Mouse (Mus musculus) megakaryocyte, embryonic 14.5 days (primary cell): ENCODE results near the gene 3110082J24Rik. TPM values are rescaled to one million over a fixed set of nuclear protein-coding genes. Genes with fewer than 3 reads are reported as not detected.

Experiments used
- H3K27me3 ChIP-seq: replicated peaks from 2 replicates; pipeline ENCODE3; 2012; ENCODE audit warnings: inconsistent platforms
- H3K36me3 ChIP-seq: replicated peaks from 2 replicates; pipeline ENCODE3; 2012; ENCODE audit warnings: low read length, inconsistent platforms, mixed read lengths
- H3K4me1 ChIP-seq: 2 replicates; pipeline ENCODE4 v1.6.1; 2012; ENCODE audit warnings: inconsistent platforms
- H3K4me3 ChIP-seq: replicated peaks from 2 replicates; pipeline ENCODE3; 2012; ENCODE audit warnings: moderate library complexity, mild to moderate bottlenecking, inconsistent platforms
- H3K9me3 ChIP-seq: 2 replicates; pipeline ENCODE4 v1.6.1; 2012; ENCODE audit warnings: inconsistent platforms
- FLI1 ChIP-seq: IDR thresholded peaks from 2 replicates; pipeline ENCODE4 v1.6.1; 2012; ENCODE audit warnings: low read length, inconsistent platforms, mixed read lengths
- GATA1 ChIP-seq: IDR thresholded peaks from 3 replicates; pipeline ENCODE4 v1.6.1; 2012; ENCODE audit warnings: mixed read lengths, low read length, inconsistent platforms, borderline replicate concordance
- polyA plus RNA-seq: library from polyadenylated mRNA; stranded (reverse); fragments of >175 nt; gene quantifications from 2 replicates; pipeline ENCODE4 v1.2.3, GENCODE M21; 2012; ENCODE audit warnings: low replicate concordance; ENCODE audit not compliant: insufficient read depth

Gene 3110082J24Rik
- polyA plus RNA-seq, 1 experiment, result not detected

DNA sequence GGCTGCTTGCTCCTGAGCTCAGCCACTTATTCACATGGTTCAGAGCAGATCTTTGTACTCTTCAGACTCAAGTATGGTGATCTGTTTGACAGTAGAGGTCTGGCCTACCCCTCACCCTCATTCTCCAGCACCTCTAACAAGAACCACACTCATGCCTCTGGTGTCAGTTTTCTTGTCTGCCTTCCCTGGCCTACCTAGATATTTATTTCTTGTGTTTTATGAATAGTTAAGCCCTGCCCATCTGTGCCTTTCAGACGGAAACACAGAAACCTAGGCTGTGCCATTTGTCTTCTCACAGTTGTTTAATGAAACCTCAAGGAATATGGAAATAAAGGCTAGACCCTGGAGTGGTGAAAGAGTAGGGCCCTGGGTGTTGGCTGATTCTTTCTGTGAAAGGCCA is 12.1 kb upstream of the 3110082J24Rik start:
- no peak for TF ChIP-seq GATA1
- no peak for TF ChIP-seq FLI1
- peaks cover 30% of the 10 kb centered on the region for H3K27me3 ChIP-seq
- H3K4me1 ChIP-seq, result peaks cover 17% of the 10 kb centered on the region
- H3K4me3 ChIP-seq, result no peak overlapping the region
- H3K36me3 ChIP-seq, result peaks cover 69% of the 10 kb centered on the region
- H3K9me3 ChIP-seq, result no peaks in the 10 kb centered on the region

DNA sequence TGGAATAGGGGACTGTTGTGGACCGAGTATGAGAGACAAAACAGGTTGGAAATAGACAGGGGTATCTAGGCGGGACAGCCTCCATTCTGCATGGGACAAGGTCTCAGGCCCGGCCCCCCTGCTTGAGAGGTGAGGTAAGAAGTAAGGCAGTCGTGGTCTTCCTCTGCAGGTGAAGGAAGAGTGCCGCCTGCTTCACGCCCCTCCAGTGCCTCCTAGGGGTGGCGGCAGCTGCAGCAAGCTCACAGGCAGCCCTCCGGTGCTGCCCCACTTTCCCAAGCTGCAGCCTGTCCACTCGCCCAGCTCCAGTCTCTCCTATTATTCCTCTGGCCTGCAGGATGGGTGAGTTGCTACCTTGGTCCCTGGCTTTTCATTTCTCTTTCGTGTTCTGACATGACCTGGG is 9.8 kb upstream of the 3110082J24Rik start:
- H3K36me3 ChIP-seq, result peaks cover 46% of the 10 kb centered on the region
- no peaks in the 10 kb centered on the region for H3K9me3 ChIP-seq
- H3K27me3 ChIP-seq, result peaks cover 53% of the 10 kb centered on the region

GRCm38 (mm10) chr5:30114761-30115140 is 8.9 kb upstream of the 3110082J24Rik start:
- TF ChIP-seq FLI1 (no peak), GATA1 (no peak)
- Histone ChIP-seq H3K4me3 (peak overlapping the region; percentile 94), H3K36me3 (peaks cover 36% of the 10 kb centered on the region), H3K27me3 (peaks cover 63% of the 10 kb centered on the region), H3K9me3 (no peaks in the 10 kb centered on the region), H3K4me1 (peaks cover 32% of the 10 kb centered on the region)

More for the DNA sequence above, 9.8 kb upstream of the 3110082J24Rik start:
- TF ChIP-seq GATA1 (no peak), FLI1 (no peak)
- Histone ChIP-seq H3K4me1 (peaks cover 29% of the 10 kb centered on the region), H3K4me3 (no peak overlapping the region)

DNA sequence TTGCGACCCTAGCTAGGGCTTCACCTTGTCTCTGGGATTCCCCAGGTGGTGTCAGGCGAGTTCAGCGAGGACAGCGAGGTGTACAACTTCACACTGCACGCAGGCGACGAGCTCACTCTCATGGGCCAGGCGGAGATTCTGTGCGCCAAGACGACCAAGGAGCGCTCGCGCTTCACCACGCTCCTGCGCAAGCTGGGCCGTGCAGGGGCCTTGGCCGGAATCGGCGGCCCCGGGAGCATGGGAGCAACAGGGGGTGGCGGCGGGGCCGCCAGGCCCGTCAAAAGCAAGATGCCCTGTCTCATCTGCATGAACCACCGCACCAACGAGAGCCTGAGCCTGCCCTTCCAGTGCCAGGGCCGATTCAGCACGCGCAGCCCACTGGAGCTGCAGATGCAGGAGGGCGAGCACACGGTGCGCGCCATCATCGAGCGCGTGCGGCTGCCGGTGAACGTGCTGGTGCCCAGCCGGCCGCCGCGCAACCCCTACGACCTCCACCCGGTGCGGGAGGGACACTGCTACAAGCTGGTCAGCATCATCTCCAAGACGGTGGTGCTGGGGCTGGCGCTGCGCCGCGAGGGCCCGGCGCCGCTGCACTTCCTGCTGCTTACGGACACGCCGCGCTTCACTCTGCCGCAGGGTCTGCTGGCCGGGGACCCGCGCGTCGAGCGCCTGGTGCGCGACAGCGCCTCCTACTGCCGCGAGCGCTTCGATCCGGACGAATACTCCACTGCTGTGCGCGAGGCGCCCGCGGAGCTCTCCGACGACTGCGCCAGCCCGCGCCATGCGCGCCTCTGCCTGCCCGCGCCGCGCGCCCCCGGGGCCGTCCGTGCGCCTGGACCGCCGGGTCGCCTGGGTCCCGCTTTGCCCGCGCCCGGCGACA is 8.2 kb upstream of the 3110082J24Rik start:
- Histone ChIP-seq H3K4me1 (peaks cover 32% of the 10 kb centered on the region), H3K9me3 (no peaks in the 10 kb centered on the region), H3K4me3 (peak overlapping the region; percentile 94), H3K27me3 (peaks cover 68% of the 10 kb centered on the region), H3K36me3 (peaks cover 30% of the 10 kb centered on the region)
- TF ChIP-seq FLI1 (no peak), GATA1 (no peak)

DNA sequence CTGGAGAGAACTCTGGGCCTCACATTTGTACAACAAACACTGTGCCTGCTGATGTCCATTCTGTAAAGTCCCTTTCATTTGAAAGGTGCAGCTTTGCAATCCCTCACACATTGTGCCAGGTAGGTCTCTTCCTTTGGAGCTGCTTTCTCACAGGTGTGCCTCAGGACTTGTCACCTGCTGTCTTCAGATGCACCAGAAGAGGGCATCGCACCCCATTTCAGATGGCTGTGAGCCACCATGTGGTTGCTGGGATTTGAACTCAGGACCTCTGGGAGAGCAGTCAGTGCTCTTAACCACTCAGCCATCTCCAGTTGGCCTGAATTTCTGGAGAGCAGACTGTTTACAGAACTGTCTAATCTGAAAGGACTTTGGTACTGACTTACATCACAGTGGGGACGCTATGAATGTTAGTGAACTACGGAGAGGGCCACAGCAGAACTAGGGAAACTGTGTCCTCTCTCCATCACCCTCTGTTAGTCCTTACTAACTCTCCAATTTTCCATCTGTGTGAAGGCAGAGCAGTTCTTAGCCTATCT is 6.7 kb upstream of the 3110082J24Rik start:
- H3K36me3 ChIP-seq, result peaks cover 15% of the 10 kb centered on the region
- peaks cover 35% of the 10 kb centered on the region for H3K4me1 ChIP-seq
- H3K27me3 ChIP-seq, result peaks cover 82% of the 10 kb centered on the region
- H3K4me3 ChIP-seq, result no peak overlapping the region
- no peaks in the 10 kb centered on the region for H3K9me3 ChIP-seq
- TF ChIP-seq GATA1 (no peak), FLI1 (no peak)

DNA sequence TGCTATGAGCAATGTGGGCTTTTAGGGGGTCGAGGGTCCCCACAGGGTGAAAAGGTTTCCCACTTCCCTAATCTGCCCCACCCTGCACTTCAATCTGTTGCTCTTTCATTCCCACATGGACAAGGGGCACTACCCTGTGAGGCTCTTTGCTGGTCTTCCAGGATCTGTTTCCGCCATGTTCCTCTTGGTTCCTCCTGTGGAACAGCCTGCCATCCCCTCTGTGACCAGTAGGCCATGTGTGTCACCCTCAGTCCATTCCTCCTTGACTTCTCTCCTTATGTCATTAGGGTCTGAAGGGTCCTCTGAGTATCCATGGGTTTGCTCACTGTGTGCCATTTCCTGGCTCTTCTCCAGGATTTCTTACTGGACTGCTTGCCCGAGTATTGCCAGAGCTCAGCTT is 5.9 kb upstream of the 3110082J24Rik start:
- H3K27me3 ChIP-seq, result peaks cover 90% of the 10 kb centered on the region
- H3K4me3 ChIP-seq, result peak overlapping the region; percentile 84
- peaks cover 37% of the 10 kb centered on the region for H3K4me1 ChIP-seq
- peaks cover 7% of the 10 kb centered on the region for H3K36me3 ChIP-seq
- H3K9me3 ChIP-seq, result no peaks in the 10 kb centered on the region
- TF ChIP-seq GATA1 (no peak), FLI1 (no peak)

DNA sequence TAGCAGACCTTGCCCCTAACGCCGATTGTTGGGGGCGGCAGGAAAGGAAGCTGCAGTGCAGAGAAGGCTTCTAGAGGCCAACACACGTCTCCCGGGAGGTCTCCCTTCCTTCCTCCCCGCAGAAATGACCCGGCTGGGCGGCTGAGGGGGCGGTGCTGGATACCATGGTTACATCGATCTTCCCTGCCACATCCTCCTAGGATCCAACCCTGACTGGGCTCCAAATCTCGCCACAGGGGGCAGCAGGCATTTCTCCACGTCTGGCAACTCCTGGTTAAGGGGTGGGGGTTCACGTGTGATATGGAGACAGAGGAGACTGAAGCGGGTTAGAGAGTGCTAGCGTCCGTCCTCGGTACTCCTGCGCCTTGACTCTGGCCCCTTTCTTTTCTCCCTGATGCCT is 5.2 kb upstream of the 3110082J24Rik start:
- Histone ChIP-seq H3K4me1 (peaks cover 40% of the 10 kb centered on the region), H3K4me3 (peak overlapping the region; percentile 84), H3K27me3 (peaks cover 95% of the 10 kb centered on the region), H3K36me3 (peaks cover under 1% of the 10 kb centered on the region), H3K9me3 (no peaks in the 10 kb centered on the region)
- TF ChIP-seq GATA1 (no peak), FLI1 (no peak)

DNA sequence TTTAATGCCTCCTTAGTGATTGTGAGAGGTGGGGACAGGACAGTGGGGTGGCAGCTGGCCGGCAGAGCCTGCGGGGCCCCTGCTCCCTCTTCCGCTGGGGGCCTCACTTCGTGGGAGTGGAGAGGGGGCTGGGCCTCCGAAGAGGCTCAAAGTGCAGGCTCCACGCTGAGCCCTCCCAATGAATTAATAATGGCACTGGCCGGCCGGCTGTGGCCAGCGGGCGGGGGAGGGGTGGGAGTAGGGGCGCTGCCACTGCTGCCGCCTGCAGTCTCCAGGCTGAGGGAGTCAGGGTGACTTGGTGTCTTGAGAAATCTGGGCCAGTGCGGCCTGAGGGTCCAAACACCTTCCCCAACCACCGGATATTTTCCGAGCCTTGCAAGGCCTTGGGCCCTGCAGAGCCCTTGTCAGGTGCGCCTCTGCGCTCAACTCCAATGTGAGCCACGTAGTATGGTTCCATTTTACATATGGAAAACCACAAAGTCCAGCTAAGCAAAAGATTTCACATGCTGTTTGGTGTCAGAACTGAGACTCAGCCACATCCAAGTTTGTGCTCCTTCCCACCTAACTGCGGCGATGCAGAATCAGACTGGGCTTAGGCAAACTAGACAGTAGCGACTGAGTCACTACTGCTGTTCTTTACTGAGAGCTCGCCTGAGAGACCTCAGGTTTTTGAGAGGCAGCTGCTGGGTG is 4.6 kb upstream of the 3110082J24Rik start:
- Histone ChIP-seq H3K27me3 (peaks cover 95% of the 10 kb centered on the region), H3K4me1 (peaks cover 46% of the 10 kb centered on the region), H3K4me3 (no peak overlapping the region), H3K9me3 (no peaks in the 10 kb centered on the region), H3K36me3 (no peaks in the 10 kb centered on the region)
- TF ChIP-seq FLI1 (no peak), GATA1 (no peak)

DNA sequence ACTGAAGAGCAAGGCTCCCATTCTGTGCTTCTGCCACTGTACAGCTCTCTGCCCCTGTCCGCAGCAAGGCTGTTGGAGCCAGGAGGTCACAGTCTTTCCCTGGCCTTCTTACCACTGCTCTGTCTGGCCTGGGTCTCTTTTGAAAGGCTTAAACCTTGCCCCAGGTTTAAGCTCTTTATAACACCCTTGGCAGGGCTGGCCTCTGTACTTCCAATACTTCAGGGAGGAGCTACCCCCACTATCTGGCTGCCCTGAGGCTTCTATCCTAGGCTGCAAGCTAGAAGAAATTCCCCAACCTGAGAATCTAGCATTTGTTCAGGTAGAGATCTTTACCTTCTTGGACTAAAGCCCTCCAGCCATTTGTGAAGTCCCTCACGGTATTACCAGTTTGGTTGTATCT is 4.0 kb upstream of the 3110082J24Rik start:
- Histone ChIP-seq H3K36me3 (no peaks in the 10 kb centered on the region), H3K9me3 (no peaks in the 10 kb centered on the region), H3K4me3 (no peak overlapping the region), H3K27me3 (peaks cover 97% of the 10 kb centered on the region), H3K4me1 (peaks cover 50% of the 10 kb centered on the region)
- TF ChIP-seq FLI1 (no peak), GATA1 (no peak)

GRCm38 (mm10) chr5:30108233-30108632 is 2.3 kb upstream of the 3110082J24Rik start:
- Histone ChIP-seq H3K9me3 (peaks cover 12% of the 10 kb centered on the region), H3K4me3 (no peak overlapping the region), H3K4me1 (peaks cover 43% of the 10 kb centered on the region), H3K36me3 (no peaks in the 10 kb centered on the region), H3K27me3 (peaks cover 96% of the 10 kb centered on the region)
- no peak for TF ChIP-seq GATA1
